30 mouse cellular contexts compared by ENCODE assay signal in the genomic region with DNA sequence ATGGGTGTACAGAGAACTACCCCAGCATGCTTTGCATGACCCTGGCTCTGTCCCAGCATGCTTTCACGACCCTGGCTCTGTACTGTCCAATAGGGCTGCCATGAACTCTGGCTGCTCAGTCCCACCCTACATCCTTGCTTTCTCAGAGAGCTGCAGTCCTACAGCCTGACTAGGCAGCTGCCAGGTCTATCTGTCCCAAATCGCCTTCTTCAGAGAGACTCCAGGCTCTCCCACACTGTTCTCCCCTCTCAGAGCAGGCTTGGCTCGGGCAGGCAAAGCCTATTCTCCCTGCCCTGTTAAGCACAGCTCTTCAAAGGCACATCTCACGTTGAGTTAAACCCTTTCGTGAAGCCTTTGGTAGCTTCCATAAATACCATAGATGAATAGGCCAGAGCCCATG.
A peak's percentile ranks its signal among the peaks of the same experiment; 100 is the strongest.
DNase-seq lines count a peak whose midpoint lies in the region; ATAC-seq and TF ChIP-seq lines count a peak whose summit lies in the region.
"Had no signal": no experiment of that assay in that cellular context is flagged by ENCODE, and none has a peak within 500 bp of the region (broad histone marks: within the 10 kb centered on the region; RNA-seq: fewer than 3 reads in every experiment).

No protein-coding gene starts in this region.

- no peak for ATAC-seq in hindbrain, postnatal 0 days
- no peak for ATAC-seq in hindbrain, embryonic 16.5 days
- no peak for ATAC-seq in neural tube, embryonic 13.5 days (ENCODE audit: low read depth)
- no peak for ATAC-seq in neural tube, embryonic 15.5 days (ENCODE audit: low FRiP score)
- ATAC-seq: activated CD4-positive, CD25-positive, alpha-beta regulatory T cell, adult 4 months; intestine, postnatal 0 days; midbrain, embryonic 15.5 days had no signal

- no peaks in the 10 kb centered on the region for H3K27me3 ChIP-seq in hindbrain, postnatal 0 days (ENCODE audit: insufficient read depth, low read length)
- H3K27me3 ChIP-seq in hindbrain, embryonic 16.5 days (replicated peaks; ENCODE audit: control insufficient read depth, insufficient read depth, low read length), result no peaks in the 10 kb centered on the region
- H3K27me3 ChIP-seq in neural tube, embryonic 13.5 days, result no peaks in the 10 kb centered on the region
- no peaks in the 10 kb centered on the region for H3K27me3 ChIP-seq in neural tube, embryonic 15.5 days (replicated peaks)
- no peaks in the 10 kb centered on the region for H3K27me3 ChIP-seq in kidney, adult 2 months (replicated peaks; ENCODE audit: control insufficient read depth, insufficient read depth, low read length)
- H3K27me3 ChIP-seq: CH12.LX; forebrain, embryonic 12.5 days; midbrain, embryonic 15.5 days had no signal

- no peak overlapping the region for H3K9ac ChIP-seq in hindbrain, postnatal 0 days (replicated peaks; ENCODE audit: low read length)
- H3K9ac ChIP-seq in hindbrain, embryonic 16.5 days (ENCODE audit: low read depth, low read length), result no peak overlapping the region
- 0 out of 2 replicates have a peak overlapping the region, but pooled peaks have one; percentile 2 for H3K9ac ChIP-seq in neural tube, embryonic 13.5 days
- no peak overlapping the region for H3K9ac ChIP-seq in neural tube, embryonic 15.5 days (replicated peaks)
- H3K9ac ChIP-seq: embryonic facial prominence, embryonic 13.5 days; forebrain, embryonic 12.5 days; liver, embryonic 14.5 days; midbrain, embryonic 15.5 days had no signal

- H3K9me3 ChIP-seq in hindbrain, postnatal 0 days (ENCODE audit: low read length), result no peaks in the 10 kb centered on the region
- H3K9me3 ChIP-seq in hindbrain, embryonic 16.5 days (ENCODE audit: control insufficient read depth, low read length), result no peaks in the 10 kb centered on the region
- no peaks in the 10 kb centered on the region for H3K9me3 ChIP-seq in neural tube, embryonic 13.5 days
- no peaks in the 10 kb centered on the region for H3K9me3 ChIP-seq in neural tube, embryonic 15.5 days (replicated peaks)
- H3K9me3 ChIP-seq: embryonic facial prominence, embryonic 13.5 days; forebrain, embryonic 12.5 days; midbrain, embryonic 15.5 days had no signal

- WGBS in hindbrain, postnatal 0 days, result 48% methylated on average over 5 of the region's 5 CpGs
- WGBS in hindbrain, embryonic 16.5 days, result 58% methylated on average over 5 of the region's 5 CpGs
- 32% methylated on average over 5 of the region's 5 CpGs for WGBS in neural tube, embryonic 13.5 days
- WGBS in neural tube, embryonic 15.5 days, result 39% methylated on average over 5 of the region's 5 CpGs
- 55% methylated on average over 5 of the region's 5 CpGs for WGBS in kidney, adult 2 months

- H3K36me3 ChIP-seq in hindbrain, postnatal 0 days (ENCODE audit: insufficient read depth, low read length), result no peaks in the 10 kb centered on the region
- no peaks in the 10 kb centered on the region for H3K36me3 ChIP-seq in hindbrain, embryonic 16.5 days (ENCODE audit: control insufficient read depth, insufficient read depth, low read length)
- H3K36me3 ChIP-seq in neural tube, embryonic 13.5 days, result no peaks in the 10 kb centered on the region
- H3K36me3 ChIP-seq in neural tube, embryonic 15.5 days, result no peaks in the 10 kb centered on the region
- no peaks in the 10 kb centered on the region for H3K36me3 ChIP-seq in kidney, adult 2 months (ENCODE audit: control insufficient read depth, insufficient read depth, low read length)
- H3K36me3 ChIP-seq: embryonic facial prominence, embryonic 13.5 days; forebrain, embryonic 12.5 days; midbrain, embryonic 15.5 days had no signal

- no peak for TF ChIP-seq POLR2A in kidney, adult 2 months (IDR thresholded peaks at IDR 0.05; ENCODE audit: low read depth, low read length)

- DNase-seq in cerebellum, adult 11-12 months, result peak; percentile 45
- no peak for DNase-seq in cerebellum, postnatal 4 days (ENCODE audit: low spot score in 2 of 2)
- no peak for DNase-seq in hindbrain, postnatal 0 days (ENCODE audit: low spot score)
- DNase-seq in kidney, adult 2 months, result no peak
- DNase-seq in adrenal gland, postnatal 4 days (ENCODE audit: low spot score in 2 of 2), result no peak
- DNase-seq: adrenal gland, adult 2 months; adrenal gland, postnatal 36 days; embryo, embryonic 11 days; gastrocnemius, postnatal 10 days; heart, postnatal 14 days; kidney, postnatal 14 days; liver; lung, adult 2 months; lung, postnatal 10 days; right cerebral cortex, adult 18-20 months; spleen, adult 18-20 months; thymus, adult 2 months; thymus, postnatal 36 days had no signal

- no peak overlapping the region for H3K4me2 ChIP-seq in hindbrain, postnatal 0 days (ENCODE audit: low read depth, low read length)
- no peak overlapping the region for H3K4me2 ChIP-seq in hindbrain, embryonic 16.5 days (ENCODE audit: low read length)
- no peak overlapping the region for H3K4me2 ChIP-seq in neural tube, embryonic 13.5 days
- no peak overlapping the region for H3K4me2 ChIP-seq in neural tube, embryonic 15.5 days
- H3K4me2 ChIP-seq: embryonic facial prominence, embryonic 13.5 days; forebrain, embryonic 12.5 days; midbrain, embryonic 15.5 days had no signal

- TF ChIP-seq CTCF in hindbrain, postnatal 0 days (IDR thresholded peaks at IDR 0.05; ENCODE audit: low read depth), result no peak
- TF ChIP-seq CTCF in kidney, adult 2 months (conservative IDR thresholded peaks at IDR 0.05; ENCODE audit: insufficient read depth, insufficient read length, low read depth, low read length), result no peak

- 0 out of 2 replicates have a peak overlapping the region, but pooled peaks have one; percentile 7 for H3K27ac ChIP-seq in hindbrain, postnatal 0 days
- H3K27ac ChIP-seq in hindbrain, embryonic 16.5 days (ENCODE audit: low read depth, low read length), result no peak overlapping the region
- H3K27ac ChIP-seq in neural tube, embryonic 13.5 days (replicated peaks), result no peak overlapping the region
- no peak overlapping the region for H3K27ac ChIP-seq in neural tube, embryonic 15.5 days (replicated peaks)
- H3K27ac ChIP-seq in kidney, adult 2 months (ENCODE audit: insufficient read depth, low read depth, low read length), result no peak overlapping the region
- H3K27ac ChIP-seq: embryonic facial prominence, embryonic 13.5 days; forebrain, embryonic 12.5 days; liver, embryonic 14.5 days; macrophage; midbrain, embryonic 15.5 days; stomach, postnatal 0 days had no signal

- H3K4me3 ChIP-seq in hindbrain, postnatal 0 days (ENCODE audit: low read length), result no peak overlapping the region
- no peak overlapping the region for H3K4me3 ChIP-seq in hindbrain, embryonic 16.5 days (ENCODE audit: low read length)
- no peak overlapping the region for H3K4me3 ChIP-seq in neural tube, embryonic 13.5 days
- no peak overlapping the region for H3K4me3 ChIP-seq in neural tube, embryonic 15.5 days (replicated peaks)
- no peak overlapping the region for H3K4me3 ChIP-seq in kidney, adult 2 months (ENCODE audit: insufficient read depth, low read depth, low read length)
- H3K4me3 ChIP-seq: embryonic facial prominence, embryonic 13.5 days; forebrain, embryonic 12.5 days; midbrain, embryonic 15.5 days had no signal

- 0 out of 2 replicates have a peak, but pooled peaks cover 3% of the 10 kb centered on the region for H3K4me1 ChIP-seq in hindbrain, postnatal 0 days (ENCODE audit: insufficient read depth, low read length)
- H3K4me1 ChIP-seq in hindbrain, embryonic 16.5 days (ENCODE audit: control insufficient read depth, insufficient read depth, low read depth, low read length), result peaks cover 8% of the 10 kb centered on the region; the same call in 1 of the 2 replicates
- peaks cover 34% of the 10 kb centered on the region for H3K4me1 ChIP-seq in neural tube, embryonic 13.5 days (replicated peaks)
- peaks cover 31% of the 10 kb centered on the region for H3K4me1 ChIP-seq in neural tube, embryonic 15.5 days
- no peaks in the 10 kb centered on the region; the same call in 1 of the 2 replicates for H3K4me1 ChIP-seq in kidney, adult 2 months (ENCODE audit: control insufficient read depth, insufficient read depth, low read length)
